Comparison of ENCODE assay signal across 9 mouse cellular contexts in genomic region chr11:101814375-101815102, GRCm38 (mm10). TPM values are rescaled to one million over a fixed set of nuclear protein-coding genes. Genes with fewer than 3 reads are reported as not detected.
DNase-seq lines count a peak whose midpoint lies in the region; ATAC-seq lines count a peak whose summit lies in the region.
"Had no signal": no experiment of that assay in that cellular context is flagged by ENCODE, and none has a peak within 500 bp of the region (broad histone marks: within the 10 kb centered on the region; RNA-seq: fewer than 3 reads in every experiment).

No protein-coding gene starts in this region.

- peak overlapping the region; percentile 13 for H3K4me3 ChIP-seq in hindbrain, embryonic 12.5 days
- H3K4me3 ChIP-seq: myocyte had no signal

- peak overlapping the region; percentile 15 for H3K9ac ChIP-seq in hindbrain, embryonic 12.5 days

- peak; percentile 54; the same call in 1 of the 2 replicates for ATAC-seq in hindbrain, embryonic 12.5 days (ENCODE audit: low FRiP score)

- peak; percentile 82 for DNase-seq in Muller cell, postnatal 12 days (ENCODE audit: inconsistent ontology term)
- DNase-seq in cerebellum, adult 9-10 months = peak; percentile 83
- peak; percentile 29 to 71 for DNase-seq in frontal cortex, postnatal 10 days (ENCODE audit: low spot score in 2 of 2)
- peak; percentile 84 to 86 for DNase-seq in layer of hippocampus, postnatal 10 days (ENCODE audit: low spot score in 2 of 2)
- peak; percentile 88 for DNase-seq in lung, postnatal 14 days
- DNase-seq in right cerebral cortex, adult 2 months (ENCODE audit: low spot score in 2 of 2) = peak; percentile 78 to 81
- peak; percentile 28 for DNase-seq in urinary bladder, postnatal 10 days (ENCODE audit: low spot score)

- H3K36me3 ChIP-seq in hindbrain, embryonic 12.5 days = no peaks in the 10 kb centered on the region

- no peak overlapping the region for H3K27ac ChIP-seq in hindbrain, embryonic 12.5 days

- no peaks in the 10 kb centered on the region for H3K9me3 ChIP-seq in hindbrain, embryonic 12.5 days (replicated peaks)

- peak overlapping the region; percentile 42 for H3K4me2 ChIP-seq in hindbrain, embryonic 12.5 days (replicated peaks)

- H3K27me3 ChIP-seq in hindbrain, embryonic 12.5 days = peaks cover 9% of the 10 kb centered on the region

- peaks cover 21% of the 10 kb centered on the region for H3K4me1 ChIP-seq in hindbrain, embryonic 12.5 days

- 8% methylated on average over 23 of the region's 23 CpGs for WGBS in hindbrain, embryonic 12.5 days

RNA-seq across cellular contexts. Expression of gene Etv4, which starts 29.4 kb away (rescaled TPM):
- polyA plus RNA-seq in hindbrain, embryonic 12.5 days (2016; fragmentation: Nextera tagmentation; extraction: Ambion mirVana) = 8.2 and 8.4 TPM in 2 replicates
- 10 to 100 TPM; 25.8 to 29.3 TPM for total RNA-seq in layer of hippocampus, postnatal 10 days (2021)

Comparison
In these comparisons a context has a peak if more than half of its experiments do, and no peak if none do; other contexts are left out.
1. DNase-seq: peak in every context shown above with its lines; median percentile 88 in lung, postnatal 14 days; 85 in layer of hippocampus, postnatal 10 days; 83 in cerebellum, adult 9-10 months; 82 in Muller cell, postnatal 12 days; 80 in right cerebral cortex, adult 2 months; 50 in frontal cortex, postnatal 10 days; 28 in urinary bladder, postnatal 10 days.